Mouse (Mus musculus): ENCODE data around the gene Ankrd45. TPM values are rescaled to one million over a fixed set of nuclear protein-coding genes. Genes with fewer than 3 reads are reported as not detected.
"Not testable (repeated sequence)": the region's sequence is repeated elsewhere in the genome, so short reads cannot be mapped to it uniquely, and the experiment has no call there.

Gene Ankrd45
- polyA plus RNA-seq, 1 experiment from 2014 or later = 4.0 TPM

DNA sequence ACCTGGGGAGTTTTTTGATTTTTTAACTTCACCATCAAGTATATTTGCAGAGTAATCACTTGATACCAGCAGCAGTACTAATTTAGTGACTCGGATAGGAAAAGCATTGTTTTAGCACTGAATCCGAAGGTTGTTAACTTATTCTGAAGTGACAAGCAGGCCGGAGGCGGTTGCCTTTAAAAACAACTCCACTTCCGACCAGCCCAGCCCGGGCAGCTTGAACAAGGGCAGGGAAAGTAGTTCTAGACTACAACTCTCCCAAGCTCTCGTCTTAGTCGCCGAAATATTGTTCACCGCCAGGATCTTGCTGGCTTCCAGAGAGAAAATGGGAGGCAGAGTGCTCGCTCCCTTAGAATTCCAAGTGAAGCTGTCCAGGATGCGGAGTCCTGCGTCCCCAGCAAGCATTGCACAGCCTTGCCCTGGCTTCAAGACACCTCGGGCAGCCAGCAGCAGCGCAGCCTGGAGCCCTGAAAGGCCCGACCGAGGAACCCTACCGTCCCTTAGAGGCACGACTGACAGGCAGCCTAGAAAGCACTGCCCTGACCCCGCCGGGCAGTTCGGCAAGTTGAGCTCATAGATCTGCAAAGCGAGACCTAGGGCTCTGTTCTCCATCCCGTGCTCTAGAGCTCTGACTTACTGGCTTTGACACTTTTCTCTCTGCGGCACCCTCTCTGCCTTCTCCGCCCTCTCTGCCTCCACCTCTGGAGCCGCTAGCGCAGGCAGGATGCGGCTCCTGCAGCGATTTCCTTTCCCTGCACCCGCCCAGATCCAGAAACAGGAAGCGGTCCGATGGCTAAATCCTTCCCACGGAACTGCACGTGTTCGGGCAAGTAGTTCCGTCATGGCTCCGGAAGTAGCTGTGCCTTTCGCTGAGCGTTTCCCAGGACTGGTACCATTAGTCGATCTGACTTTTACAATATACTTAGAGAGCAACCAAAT is 11.5 kb upstream of the Ankrd45 start, which contains the start of gene Klhl20:
Gene Klhl20, minus strand, starts transcription at position 786 of the 939 bp plus-strand sequence.
- no peaks in the 10 kb centered on the region for H3K27me3 ChIP-seq (ENCODE audit: control insufficient read depth, insufficient read depth, low read length)
- 1% methylated on average over 41 of the region's 41 CpGs for WGBS
- 0 out of 2 replicates have a peak, but pooled peaks cover 12% of the 10 kb centered on the region for H3K36me3 ChIP-seq (ENCODE audit: control insufficient read depth, insufficient read depth, low read length)
- peak within 1 kb of the TSS; percentile 92 for H3K9ac ChIP-seq (ENCODE audit: low read length)
- peak within 1 kb of the TSS; percentile 83 to 87 for H3K4me3 ChIP-seq (ENCODE audit: control insufficient read depth in 1 of 2, insufficient read depth in 1 of 2, low read depth in 1 of 2, low read length in 2 of 2)
- peak within 1 kb of the TSS; percentile 90 to 92 for H3K27ac ChIP-seq (replicated peaks in 1 of 2; ENCODE audit: control insufficient read depth in 1 of 2, insufficient read depth in 1 of 2, low read depth in 2 of 2, low read length in 2 of 2)
- peak; percentile 88 for ATAC-seq (ENCODE audit: insufficient number of reproducible peaks, insufficient read depth, low FRiP score, low read depth)
- peaks cover 0 to 9% of the 10 kb centered on the region in 2 experiments; a peak in 1 of 4 replicates for H3K4me1 ChIP-seq (ENCODE audit: control insufficient read depth in 2 of 2, insufficient read depth in 2 of 2, low read length in 2 of 2)
- H3K4me2 ChIP-seq (ENCODE audit: low read length) = peak within 1 kb of the TSS; percentile 86
- no peaks in the 10 kb centered on the region for H3K9me3 ChIP-seq (ENCODE audit: control insufficient read depth, low read length)

DNA sequence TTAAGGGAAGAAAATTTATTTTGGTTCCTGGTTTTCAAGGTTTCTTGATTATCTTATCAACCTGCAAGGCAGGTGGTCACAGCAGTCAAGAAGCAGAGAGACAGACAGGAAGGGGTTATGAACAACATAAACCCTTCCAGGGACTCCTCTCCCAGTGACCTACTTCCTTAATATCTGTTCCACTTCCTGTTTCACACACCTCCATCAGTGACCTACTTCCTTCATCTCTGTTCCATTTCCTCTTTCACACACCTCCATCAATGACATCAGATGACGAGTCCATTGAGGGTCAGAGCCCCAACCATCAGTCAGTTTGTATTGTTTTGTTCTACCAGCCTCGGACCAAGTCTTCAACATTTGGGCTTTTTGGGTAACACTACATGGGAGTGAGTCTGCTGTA is 3.0 kb upstream of the Ankrd45 start:
- 71% methylated on average over 2 of the region's 2 CpGs for WGBS
- no peak overlapping the region for H3K4me3 ChIP-seq (ENCODE audit: control insufficient read depth in 1 of 2, insufficient read depth in 1 of 2, low read depth in 1 of 2, low read length in 2 of 2)
- no peaks in the 10 kb centered on the region for H3K27me3 ChIP-seq (ENCODE audit: control insufficient read depth, insufficient read depth, low read length)
- H3K4me1 ChIP-seq (ENCODE audit: control insufficient read depth in 2 of 2, insufficient read depth in 2 of 2, low read length in 2 of 2) = peaks cover 3 to 4% of the 10 kb centered on the region in 2 experiments
- no peaks in the 10 kb centered on the region for H3K9me3 ChIP-seq (ENCODE audit: control insufficient read depth, low read length)
- H3K4me2 ChIP-seq (ENCODE audit: low read length) = no peak overlapping the region
- no peak overlapping the region for H3K27ac ChIP-seq (replicated peaks in 1 of 2; ENCODE audit: control insufficient read depth in 1 of 2, insufficient read depth in 1 of 2, low read depth in 2 of 2, low read length in 2 of 2)
- H3K36me3 ChIP-seq (ENCODE audit: control insufficient read depth, insufficient read depth, low read length) = no peaks in the 10 kb centered on the region
- H3K9ac ChIP-seq (ENCODE audit: low read length) = no peak overlapping the region
- ATAC-seq (ENCODE audit: insufficient number of reproducible peaks, insufficient read depth, low FRiP score, low read depth) = no peak

DNA sequence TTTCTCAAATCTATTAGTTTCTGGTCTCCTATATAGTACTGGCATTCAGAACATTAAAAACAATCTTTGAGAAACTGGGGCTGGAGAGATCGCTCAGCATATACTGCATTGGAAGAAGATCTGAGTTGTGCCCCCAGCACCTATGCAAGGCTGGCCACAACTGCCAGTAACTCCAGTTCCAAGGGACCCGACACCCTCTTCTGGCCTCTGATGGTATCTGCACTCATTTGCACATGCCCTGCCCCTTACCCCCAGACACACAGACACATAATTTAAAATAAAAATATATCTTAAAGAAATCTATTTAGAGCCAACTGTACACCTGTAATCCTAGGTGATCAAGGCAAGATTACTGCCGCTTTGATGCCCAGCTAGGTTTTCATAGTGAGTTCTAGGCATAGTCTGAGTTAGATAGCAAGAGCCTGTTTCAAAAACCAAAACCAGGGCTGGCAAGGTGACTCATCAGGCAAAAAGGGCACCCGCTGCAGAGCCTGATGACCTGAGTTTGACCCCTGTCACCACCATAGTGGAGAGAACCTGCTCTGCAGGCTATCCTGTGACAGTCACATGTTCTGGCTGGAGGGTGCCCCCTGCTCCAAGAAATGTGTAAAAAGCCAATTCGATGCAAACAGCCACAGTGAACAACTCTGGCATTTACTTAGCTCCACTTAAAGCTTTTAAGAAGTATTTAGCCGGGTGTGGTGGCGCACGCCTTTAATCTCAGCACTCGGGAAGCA is 2.3 kb upstream of the Ankrd45 start:
- H3K4me1 ChIP-seq (ENCODE audit: control insufficient read depth in 2 of 2, insufficient read depth in 2 of 2, low read length in 2 of 2) = peaks cover 3 to 4% of the 10 kb centered on the region in 2 experiments
- 71% methylated on average over 9 of the region's 9 CpGs for WGBS
- H3K9me3 ChIP-seq (ENCODE audit: control insufficient read depth, low read length) = no peaks in the 10 kb centered on the region
- no peak overlapping the region for H3K4me2 ChIP-seq (ENCODE audit: low read length)
- no peaks in the 10 kb centered on the region for H3K27me3 ChIP-seq (ENCODE audit: control insufficient read depth, insufficient read depth, low read length)
- no peak overlapping the region for H3K4me3 ChIP-seq (ENCODE audit: control insufficient read depth in 1 of 2, insufficient read depth in 1 of 2, low read depth in 1 of 2, low read length in 2 of 2)
- H3K27ac ChIP-seq (replicated peaks in 1 of 2; ENCODE audit: control insufficient read depth in 1 of 2, insufficient read depth in 1 of 2, low read depth in 2 of 2, low read length in 2 of 2) = no peak overlapping the region
- H3K9ac ChIP-seq (ENCODE audit: low read length) = no peak overlapping the region
- no peaks in the 10 kb centered on the region for H3K36me3 ChIP-seq (ENCODE audit: control insufficient read depth, insufficient read depth, low read length)
- ATAC-seq (ENCODE audit: insufficient number of reproducible peaks, insufficient read depth, low FRiP score, low read depth) = no peak

DNA sequence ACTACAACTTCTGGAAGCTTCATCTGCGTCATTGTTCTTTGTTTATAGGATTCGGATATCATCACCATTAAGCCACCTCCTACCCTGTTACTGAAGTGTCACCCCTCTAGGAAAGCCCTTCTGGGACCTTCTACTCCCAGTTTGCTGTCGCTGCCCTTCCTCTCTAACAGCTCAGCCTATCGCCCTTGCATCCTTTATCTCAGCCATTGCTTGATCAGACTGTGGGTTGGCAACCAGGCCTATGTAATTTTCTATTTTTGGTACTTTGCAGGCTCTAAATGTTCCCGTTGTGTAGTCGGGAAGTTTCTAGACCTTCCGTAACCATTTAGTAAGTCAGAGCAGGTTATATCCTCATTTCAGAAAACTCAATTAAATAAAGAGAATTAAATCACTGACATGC is 725 bp downstream of the Ankrd45 start:
- Histone ChIP-seq H3K4me3 (ENCODE audit: control insufficient read depth in 1 of 2, insufficient read depth in 1 of 2, low read depth in 1 of 2, low read length in 2 of 2) (peak overlapping the region in 1 of 2 experiments; percentile 48; a peak in 1 of 4 replicates), H3K27me3 (ENCODE audit: control insufficient read depth, insufficient read depth, low read length) (no peaks in the 10 kb centered on the region), H3K27ac (replicated peaks in 1 of 2; ENCODE audit: control insufficient read depth in 1 of 2, insufficient read depth in 1 of 2, low read depth in 2 of 2, low read length in 2 of 2) (no peak overlapping the region), H3K9me3 (ENCODE audit: control insufficient read depth, low read length) (no peaks in the 10 kb centered on the region), H3K9ac (ENCODE audit: low read length) (no peak overlapping the region), H3K36me3 (ENCODE audit: control insufficient read depth, insufficient read depth, low read length) (no peaks in the 10 kb centered on the region), H3K4me1 (ENCODE audit: control insufficient read depth in 2 of 2, insufficient read depth in 2 of 2, low read length in 2 of 2) (peaks cover 3 to 4% of the 10 kb centered on the region in 2 experiments), H3K4me2 (ENCODE audit: low read length) (peak overlapping the region; percentile 85)
- ATAC-seq (ENCODE audit: insufficient number of reproducible peaks, insufficient read depth, low FRiP score, low read depth) = no peak
- 57% methylated on average over 7 of the region's 7 CpGs for WGBS

DNA sequence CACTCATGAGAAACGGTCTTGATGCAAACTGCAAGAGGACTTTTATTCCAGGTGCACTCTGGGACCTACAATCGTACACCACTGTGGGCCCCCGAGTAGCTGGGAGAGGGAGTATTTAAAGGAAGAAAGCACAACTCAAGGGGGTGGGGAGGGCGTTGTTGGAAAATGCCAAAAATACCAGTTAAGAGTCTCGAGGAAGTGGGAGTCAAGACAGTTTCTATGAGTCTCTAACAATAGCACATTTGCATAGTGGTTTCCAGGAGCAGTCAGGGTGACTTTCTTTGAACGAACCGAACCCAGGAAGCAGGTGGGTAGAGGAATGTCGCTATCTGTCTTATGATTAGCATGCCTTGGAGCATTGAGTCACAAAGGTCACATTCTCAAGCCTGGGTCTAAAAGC is 3.1 kb downstream of the Ankrd45 start:
- not testable (repeated sequence) for H3K4me3 ChIP-seq (ENCODE audit: control insufficient read depth in 1 of 2, insufficient read depth in 1 of 2, low read depth in 1 of 2, low read length in 2 of 2); ATAC-seq (ENCODE audit: insufficient number of reproducible peaks, insufficient read depth, low FRiP score, low read depth); H3K9ac ChIP-seq (ENCODE audit: low read length); H3K27ac ChIP-seq (replicated peaks in 1 of 2; ENCODE audit: control insufficient read depth in 1 of 2, insufficient read depth in 1 of 2, low read depth in 2 of 2, low read length in 2 of 2); H3K4me1 ChIP-seq (ENCODE audit: control insufficient read depth in 2 of 2, insufficient read depth in 2 of 2, low read length in 2 of 2); H3K4me2 ChIP-seq (ENCODE audit: low read length); H3K9me3 ChIP-seq (ENCODE audit: control insufficient read depth, low read length); H3K27me3 ChIP-seq (ENCODE audit: control insufficient read depth, insufficient read depth, low read length); H3K36me3 ChIP-seq (ENCODE audit: control insufficient read depth, insufficient read depth, low read length)
- WGBS = 67% methylated on average over 8 of the region's 8 CpGs

DNA sequence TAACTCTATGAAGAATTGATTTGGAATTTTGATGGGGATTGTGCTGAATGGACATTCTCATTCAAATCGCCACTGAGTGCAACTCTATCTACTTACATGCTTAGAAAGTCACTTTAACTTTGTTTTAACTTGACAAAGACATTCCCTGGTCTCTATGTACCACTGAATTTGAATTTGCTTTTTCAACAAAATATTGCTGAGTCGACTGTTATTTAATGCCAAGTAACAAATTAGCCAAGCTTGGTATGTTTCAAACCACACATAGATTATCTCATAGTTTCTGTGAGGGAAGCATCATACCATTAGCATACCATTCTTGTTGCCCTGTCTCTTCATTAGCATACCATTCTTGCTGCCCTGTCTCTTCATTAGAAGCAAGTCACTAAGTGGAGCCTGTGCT is 5.4 kb downstream of the Ankrd45 start:
- no peak overlapping the region for H3K9ac ChIP-seq (ENCODE audit: low read length)
- WGBS = 53% methylated on average over 2 of the region's 2 CpGs
- no peak for ATAC-seq (ENCODE audit: insufficient number of reproducible peaks, insufficient read depth, low FRiP score, low read depth)
- H3K27me3 ChIP-seq (ENCODE audit: control insufficient read depth, insufficient read depth, low read length) = no peaks in the 10 kb centered on the region
- H3K9me3 ChIP-seq (ENCODE audit: control insufficient read depth, low read length) = no peaks in the 10 kb centered on the region
- no peak overlapping the region for H3K4me3 ChIP-seq (ENCODE audit: control insufficient read depth in 1 of 2, insufficient read depth in 1 of 2, low read depth in 1 of 2, low read length in 2 of 2)
- H3K27ac ChIP-seq (replicated peaks in 1 of 2; ENCODE audit: control insufficient read depth in 1 of 2, insufficient read depth in 1 of 2, low read depth in 2 of 2, low read length in 2 of 2) = no peak overlapping the region
- no peak overlapping the region for H3K4me2 ChIP-seq (ENCODE audit: low read length)
- no peaks in the 10 kb centered on the region for H3K36me3 ChIP-seq (ENCODE audit: control insufficient read depth, insufficient read depth, low read length)
- peaks cover 0 to 4% of the 10 kb centered on the region in 2 experiments; a peak in 3 of 4 replicates for H3K4me1 ChIP-seq (ENCODE audit: control insufficient read depth in 2 of 2, insufficient read depth in 2 of 2, low read length in 2 of 2)

DNA sequence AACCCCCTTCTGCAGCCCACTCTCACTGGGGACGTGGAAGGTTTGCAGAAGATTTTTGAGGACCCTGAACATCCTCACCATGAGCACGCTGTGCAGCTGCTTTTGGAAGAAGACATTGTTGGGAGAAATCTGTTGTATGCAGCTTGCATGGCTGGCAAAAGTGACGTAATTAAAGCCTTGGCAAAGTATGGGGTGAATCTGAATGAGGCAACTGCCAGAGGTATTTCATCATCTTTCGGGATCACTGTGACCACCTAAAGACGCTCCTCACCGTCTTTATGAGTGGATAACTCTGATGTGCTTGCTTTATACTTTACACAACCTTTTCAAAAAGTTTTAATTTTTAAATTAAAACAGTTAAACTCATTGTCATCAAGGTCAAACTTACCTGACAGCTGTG is 8.6 kb downstream of the Ankrd45 start:
- H3K36me3 ChIP-seq (ENCODE audit: control insufficient read depth, insufficient read depth, low read length) = no peaks in the 10 kb centered on the region
- H3K27me3 ChIP-seq (ENCODE audit: control insufficient read depth, insufficient read depth, low read length) = no peaks in the 10 kb centered on the region
- H3K27ac ChIP-seq (replicated peaks in 1 of 2; ENCODE audit: control insufficient read depth in 1 of 2, insufficient read depth in 1 of 2, low read depth in 2 of 2, low read length in 2 of 2) = no peak overlapping the region
- H3K4me2 ChIP-seq (ENCODE audit: low read length) = no peak overlapping the region
- no peak overlapping the region for H3K4me3 ChIP-seq (ENCODE audit: control insufficient read depth in 1 of 2, insufficient read depth in 1 of 2, low read depth in 1 of 2, low read length in 2 of 2)
- ATAC-seq (ENCODE audit: insufficient number of reproducible peaks, insufficient read depth, low FRiP score, low read depth) = no peak
- H3K9me3 ChIP-seq (ENCODE audit: control insufficient read depth, low read length) = no peaks in the 10 kb centered on the region
- no peaks in the 10 kb centered on the region for H3K4me1 ChIP-seq (ENCODE audit: control insufficient read depth in 2 of 2, insufficient read depth in 2 of 2, low read length in 2 of 2)
- WGBS = 64% methylated on average over 6 of the region's 6 CpGs
- no peak overlapping the region for H3K9ac ChIP-seq (ENCODE audit: low read length)
